Mouse (Mus musculus): ENCODE measurements around the gene Oard1.

- no peak for TF ChIP-seq CTCF (IDR thresholded peaks at IDR 0.05; ENCODE audit: low read depth, low read length)
- no peak for TF ChIP-seq POLR2A (IDR thresholded peaks at IDR 0.05; ENCODE audit: insufficient read depth, low read length)
Measured at GRCm38 (mm10) chr17:48392616-48393015, 17.2 kb upstream of the Oard1 start.
